Mouse (Mus musculus) frontal cortex, postnatal 36 days (tissue): ENCODE measurements around the gene Pik3r2.
A peak's percentile ranks its signal among the peaks of the same experiment; 100 is the strongest.

Source experiments
- DNase-seq, 2 experiments: peaks; one replicate each; pipeline ENCODE4 v3.0.0; 2022; ENCODE audit warnings: low spot score in 2 of 2

Pik3r2 gene

DNA sequence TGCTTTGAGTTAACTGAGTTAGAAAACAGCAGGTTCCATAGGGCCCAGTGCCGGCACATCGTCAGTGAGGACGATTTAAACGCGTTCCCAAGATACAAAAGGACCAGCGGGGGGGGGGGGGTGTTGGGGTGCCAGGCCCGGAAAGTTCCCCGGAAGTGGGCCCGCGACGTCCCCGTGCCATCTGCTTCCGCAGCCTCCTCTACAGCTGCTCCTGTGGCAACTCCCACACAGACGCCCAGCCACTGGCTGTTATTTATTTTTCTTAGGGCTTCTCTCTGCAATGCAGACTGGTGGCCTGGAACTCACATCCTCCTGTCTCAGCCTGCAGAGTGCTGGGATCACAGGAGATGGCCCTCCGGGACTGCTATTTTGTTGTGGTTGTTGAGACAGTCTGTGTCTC, 24.6 kb upstream of the Pik3r2 start:
- DNase-seq = peak; percentile 81 to 82

DNA sequence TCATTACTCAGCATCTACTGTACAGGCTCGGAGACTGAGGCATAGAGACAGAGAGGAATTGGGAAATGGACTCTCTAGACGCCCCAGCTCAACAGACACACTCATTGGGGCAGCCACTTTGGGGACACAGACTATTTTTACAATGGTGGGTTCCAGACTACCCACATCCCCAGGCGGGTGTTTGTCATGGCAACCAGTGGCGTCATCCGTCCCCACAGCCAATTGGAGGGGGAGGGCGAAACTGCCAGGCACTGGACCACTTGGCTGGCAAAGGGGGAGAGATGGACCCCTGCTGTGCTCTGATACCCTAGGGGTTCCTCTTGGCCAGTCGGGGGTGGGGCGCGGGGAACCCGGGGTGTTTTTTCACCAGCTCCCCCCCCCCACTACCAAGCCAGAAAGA, 24.1 kb upstream of the Pik3r2 start:
- DNase-seq = peak; percentile 72 to 75

DNA sequence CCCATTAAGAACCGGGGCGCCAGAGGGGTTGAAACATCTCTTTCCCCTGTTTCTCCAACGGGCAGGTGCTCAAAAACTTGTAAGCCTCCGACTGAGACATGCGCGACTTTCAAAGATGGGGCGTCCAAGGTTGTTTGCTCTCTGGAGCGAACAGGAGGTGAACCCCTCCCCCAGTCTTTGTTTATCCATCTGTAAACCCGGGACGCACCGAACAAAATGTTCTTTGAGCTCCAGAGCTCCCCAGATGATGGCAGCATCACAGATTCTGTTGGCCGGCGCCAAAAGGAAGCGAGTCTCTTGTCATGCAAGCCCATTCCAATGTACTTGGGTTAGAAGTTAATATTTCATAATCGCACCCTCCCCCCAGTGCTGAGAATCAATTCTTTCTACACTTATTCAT, 21.8 kb upstream of the Pik3r2 start:
- DNase-seq = peak in 1 of 2 experiments; percentile 53

DNA sequence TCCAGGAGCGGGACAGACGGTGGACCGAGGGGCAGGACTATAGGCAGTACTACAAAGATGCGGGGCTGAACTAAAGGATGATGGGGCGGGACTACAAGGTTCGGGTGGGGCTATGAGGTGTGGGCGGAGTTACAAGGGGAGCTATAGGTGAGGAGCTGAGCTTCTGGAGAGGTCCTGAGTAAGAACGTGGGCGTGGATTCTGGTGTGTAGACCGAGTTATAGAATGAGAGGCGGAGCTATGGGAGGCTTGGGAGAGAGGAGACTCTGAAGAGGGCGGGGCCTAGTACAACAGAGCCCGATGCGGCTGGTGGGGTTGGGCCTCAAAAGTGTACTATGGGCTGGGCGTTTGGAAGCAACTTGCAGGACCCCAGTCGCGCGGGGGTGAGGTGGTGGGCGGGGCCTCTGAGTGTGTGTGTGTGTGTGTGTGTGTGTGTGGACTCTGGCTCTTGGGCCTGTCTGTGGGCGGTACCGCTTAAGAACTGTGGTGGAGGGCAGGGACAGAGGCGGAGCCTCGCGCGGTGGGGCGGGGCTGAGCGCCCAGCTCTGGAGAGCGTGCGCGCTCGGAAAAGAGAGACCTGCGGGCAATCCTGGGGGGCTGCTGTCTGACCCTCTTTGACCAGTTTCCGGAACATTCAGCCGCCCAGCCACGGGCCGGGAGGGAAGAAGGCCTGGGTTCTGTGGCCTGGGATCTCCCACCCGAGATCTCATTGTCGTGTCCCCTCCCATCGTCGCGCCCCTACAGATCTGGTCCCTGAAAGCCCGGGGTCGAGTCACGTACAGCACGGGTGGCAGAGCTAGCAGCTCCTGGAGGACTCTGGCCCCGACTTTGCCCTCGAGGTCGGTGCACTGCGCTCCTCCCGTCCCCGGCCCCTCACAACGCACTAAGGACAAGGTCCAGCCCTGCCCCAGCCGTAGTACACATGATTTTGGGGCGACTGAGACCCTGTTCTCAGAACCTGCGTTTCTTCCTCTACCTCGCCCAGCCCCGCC, 20.9 kb upstream of the Pik3r2 start:
- DNase-seq = peak; percentile 88

DNA sequence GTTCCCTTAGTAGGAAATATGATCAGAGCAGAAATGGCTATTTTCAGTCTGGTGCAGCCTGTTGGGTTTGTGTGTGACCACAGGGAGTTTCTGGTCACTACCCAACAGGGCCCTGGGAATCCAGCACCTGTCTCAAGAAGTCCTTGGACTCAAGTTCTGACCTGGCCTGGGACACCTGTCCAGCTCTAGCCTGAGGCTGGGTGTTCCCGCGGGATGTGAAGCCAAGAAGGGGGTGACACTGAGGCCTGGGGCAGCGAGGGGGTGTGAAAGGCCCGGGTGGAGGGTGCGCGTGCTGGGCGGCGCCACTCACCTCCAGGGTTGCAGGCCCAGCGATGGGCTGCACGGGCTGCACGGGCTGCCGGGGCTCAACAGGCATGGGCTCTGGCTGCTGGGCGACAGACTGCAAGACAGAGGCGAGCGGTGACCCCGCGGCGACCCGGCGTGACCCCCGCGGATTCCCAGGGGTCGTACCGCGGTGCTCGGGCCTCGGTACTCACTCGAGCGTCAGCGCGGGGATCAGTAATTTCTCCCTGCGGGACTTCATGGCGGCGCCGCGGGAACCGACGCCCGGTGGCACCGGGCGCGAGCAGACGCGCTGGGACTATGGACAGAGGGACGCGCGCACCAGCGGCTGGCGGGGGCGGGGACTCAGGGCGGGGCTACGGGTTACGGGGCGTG, 20.0 kb upstream of the Pik3r2 start:
- DNase-seq = no peak

DNA sequence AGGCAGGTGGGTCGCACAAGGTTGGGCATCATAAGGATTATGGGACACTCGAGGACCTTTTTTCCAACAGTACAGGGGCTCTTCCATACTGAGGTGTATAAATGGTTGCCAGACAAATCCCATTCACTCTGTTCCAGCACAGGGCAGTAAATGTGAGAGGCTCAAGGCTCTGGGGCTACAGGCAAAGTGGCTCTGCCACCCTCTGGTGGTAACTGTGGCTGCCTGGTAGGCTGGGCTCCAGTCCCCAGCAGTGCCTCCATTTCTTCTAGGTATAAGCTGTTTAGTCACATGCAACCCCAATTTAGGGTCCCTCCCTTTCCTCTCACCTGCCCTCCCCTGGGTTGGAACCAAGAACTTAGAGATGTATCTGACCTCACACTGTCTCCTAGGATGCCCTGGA, 18.9 kb upstream of the Pik3r2 start:
- DNase-seq = no peak

DNA sequence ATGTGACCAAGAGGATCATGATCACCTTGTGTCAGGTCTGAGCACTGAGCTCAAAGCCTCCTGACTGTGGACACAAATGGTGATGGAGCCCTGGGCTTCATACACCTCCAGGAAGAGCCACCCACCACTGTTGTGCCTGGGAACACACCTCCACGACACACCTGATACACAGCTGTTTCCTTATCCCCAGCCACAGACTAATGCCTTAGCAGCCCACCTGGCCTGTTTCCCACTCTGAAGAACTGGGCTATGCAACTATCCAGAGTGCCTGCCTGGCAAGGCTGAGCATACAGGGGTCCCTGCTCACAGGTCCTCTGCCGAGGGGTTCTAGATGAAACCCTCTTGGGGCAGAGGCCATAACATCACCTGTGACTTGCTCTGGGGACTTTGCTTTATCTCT, 17.7 kb upstream of the Pik3r2 start:
- no peak for DNase-seq

DNA sequence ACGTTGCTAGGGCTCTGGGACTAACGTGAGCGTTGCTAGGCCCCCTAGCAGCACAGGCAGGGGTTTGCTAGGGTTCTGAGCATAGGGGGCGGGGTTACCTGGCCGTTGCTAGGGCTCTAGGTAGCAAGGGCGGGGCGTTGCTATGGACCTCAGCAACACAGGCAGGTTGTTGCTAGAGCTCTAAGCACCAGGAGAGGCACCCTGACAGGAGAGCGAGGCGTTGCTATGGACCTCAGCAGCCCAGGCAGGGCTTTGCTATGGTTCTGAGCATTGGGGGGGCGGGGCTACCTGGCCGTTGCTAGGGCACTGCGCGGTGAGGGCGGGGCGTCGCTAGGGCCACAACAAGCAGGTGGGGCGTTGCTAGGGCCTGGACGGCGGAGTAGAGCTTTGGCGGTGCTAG, 16.2 kb upstream of the Pik3r2 start:
- DNase-seq = no peak

DNA sequence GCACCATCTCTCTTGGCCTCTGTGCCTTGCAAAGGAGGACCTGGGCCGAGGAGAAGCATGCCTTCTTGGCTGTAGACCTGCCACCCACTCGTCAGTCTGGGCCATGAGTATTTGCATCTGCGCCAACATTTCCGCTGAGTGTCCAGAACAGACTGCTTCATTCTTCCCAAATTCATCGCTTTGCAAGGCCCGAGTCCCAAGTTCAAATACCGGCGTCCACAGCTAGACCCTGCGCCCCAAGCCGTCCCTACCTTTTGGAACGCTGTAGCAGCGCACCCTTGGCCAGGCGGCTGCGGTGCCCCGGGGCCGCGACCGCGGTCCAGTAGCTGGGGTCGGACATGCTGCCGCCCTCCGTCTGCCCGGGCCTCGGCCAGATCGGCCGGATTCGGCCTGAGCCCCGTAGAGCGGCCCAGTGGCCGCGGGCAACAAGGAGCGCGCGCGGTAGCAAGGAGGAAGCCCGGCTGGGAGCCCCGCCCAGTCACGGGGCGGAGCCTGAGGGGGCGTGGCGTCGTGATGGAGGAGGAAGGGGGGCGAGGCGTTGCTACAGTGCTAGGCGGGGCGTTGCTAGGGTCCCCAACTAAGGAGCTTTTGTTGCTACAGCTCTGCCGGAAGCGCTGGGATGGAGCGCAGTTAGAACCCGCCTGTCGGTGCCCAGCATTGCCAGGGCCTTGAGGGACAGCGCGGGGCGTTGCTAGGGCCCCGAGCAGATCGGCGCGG, 15.6 kb upstream of the Pik3r2 start:
- DNase-seq = peak; percentile 95 to 96

DNA sequence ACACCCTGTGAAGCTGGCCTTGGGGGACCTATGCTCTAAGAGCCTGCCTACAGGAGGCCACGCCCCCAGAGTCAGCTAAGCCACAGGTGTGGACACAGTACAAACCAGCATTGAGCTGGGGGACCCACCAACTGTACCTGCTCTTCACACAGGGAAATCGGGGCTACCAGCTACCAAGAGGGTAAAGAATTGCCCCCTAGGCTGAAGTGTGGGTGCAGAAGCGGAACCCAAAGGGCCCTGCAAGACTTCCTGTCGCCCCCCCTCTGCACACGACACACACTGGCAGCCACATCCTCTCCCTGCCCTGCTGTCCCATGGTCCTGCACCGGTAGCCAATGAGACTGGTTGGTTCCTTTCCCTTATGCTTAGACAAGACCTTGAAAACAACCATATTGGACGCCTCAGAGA, 14.8 kb upstream of the Pik3r2 start:
- peak in 1 of 2 experiments; percentile 54 for DNase-seq

DNA sequence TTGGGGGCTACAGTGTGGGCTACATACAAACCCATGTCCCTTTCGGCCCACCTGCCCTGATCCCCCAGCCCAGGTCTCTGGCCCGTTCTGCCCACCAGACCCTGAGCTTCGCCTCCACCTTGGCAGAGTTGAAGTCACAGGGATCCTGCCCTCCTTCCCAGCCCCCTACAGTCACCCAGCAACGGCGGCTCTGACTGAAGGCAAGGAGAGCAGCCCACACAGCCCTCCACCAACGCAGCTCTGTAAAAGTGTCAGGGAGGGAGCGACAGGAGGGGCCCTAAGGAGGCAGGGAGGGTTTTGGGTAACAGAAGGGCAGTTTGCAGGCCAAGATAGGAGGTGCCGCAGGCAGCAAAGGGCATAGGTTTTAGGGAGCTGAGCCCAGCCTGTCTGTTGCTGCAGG, 14.3 kb upstream of the Pik3r2 start:
- DNase-seq = no peak

DNA sequence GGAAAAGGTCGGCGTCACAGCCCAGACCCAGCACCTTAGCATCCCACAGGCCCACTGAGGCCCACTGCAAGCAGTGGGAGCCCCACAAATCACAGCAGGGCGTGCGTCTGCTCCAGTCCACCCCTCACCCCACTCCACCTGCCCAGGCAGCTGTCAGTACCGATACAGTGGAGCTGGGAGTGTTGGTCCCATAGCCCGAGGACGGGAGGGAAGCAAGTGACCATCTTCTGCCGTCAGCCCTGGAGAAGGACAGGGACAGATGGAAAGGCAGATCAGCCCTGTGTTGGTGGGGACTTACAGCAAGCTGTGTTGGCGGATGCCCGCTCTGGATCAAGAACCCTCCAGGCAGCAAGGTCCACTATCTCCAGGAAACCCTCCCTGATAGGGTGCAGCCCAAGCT, 12.5 kb upstream of the Pik3r2 start:
- no peak for DNase-seq

DNA sequence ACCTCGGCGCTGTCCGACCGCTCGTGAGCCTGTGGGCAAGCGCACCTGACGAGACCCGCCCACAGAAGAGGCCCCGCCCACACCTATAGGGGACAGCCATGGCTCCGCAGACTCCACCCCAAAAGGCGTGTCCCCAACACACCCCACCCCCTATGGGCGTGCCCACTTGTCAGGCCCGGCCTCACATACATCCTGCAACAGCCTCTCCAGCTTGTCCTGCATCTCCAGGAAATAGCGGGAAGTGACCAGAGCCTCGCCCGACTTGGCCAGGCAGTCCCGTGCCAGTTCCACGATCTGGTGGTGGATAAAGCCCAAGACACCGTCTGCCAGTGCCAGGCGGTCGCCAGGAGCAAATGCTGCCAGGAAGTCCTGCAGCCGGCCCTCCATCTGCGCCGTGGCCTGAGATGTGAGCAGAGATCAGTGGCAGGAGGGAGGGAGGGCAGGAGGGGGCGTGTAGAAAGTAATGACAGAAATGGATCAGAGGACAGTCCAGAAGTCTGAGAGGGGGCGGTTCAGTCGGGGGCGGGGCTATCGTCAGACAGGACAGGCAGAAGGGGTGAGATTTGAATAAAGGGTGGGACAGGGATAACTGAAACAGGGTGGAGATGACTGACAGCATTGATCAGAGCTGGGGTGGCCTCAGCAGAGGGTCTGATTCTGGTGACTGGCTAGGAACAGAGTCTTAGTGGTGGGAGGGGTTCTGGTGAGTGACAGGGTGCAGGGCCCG, 11.6 kb upstream of the Pik3r2 start:
- no peak for DNase-seq

DNA sequence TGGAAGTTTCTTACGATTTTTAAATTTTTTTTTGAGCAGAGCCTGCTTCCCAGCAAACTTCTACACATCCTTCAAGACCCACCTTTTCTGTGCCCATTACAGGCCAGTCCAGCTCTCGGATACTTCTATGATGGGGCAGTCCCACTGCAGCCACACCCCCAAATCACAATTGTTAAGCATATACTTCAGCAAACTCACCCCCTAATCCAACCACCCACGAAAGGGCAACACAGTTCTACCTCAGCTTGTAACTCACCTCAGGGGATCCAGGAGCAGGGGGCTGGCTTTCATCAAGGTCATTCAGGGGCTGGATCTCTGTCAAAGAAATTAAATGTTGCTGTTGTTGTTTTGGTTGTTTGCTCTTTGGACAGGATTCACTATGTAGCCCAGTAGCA, 10.5 kb upstream of the Pik3r2 start:
- no peak for DNase-seq

DNA sequence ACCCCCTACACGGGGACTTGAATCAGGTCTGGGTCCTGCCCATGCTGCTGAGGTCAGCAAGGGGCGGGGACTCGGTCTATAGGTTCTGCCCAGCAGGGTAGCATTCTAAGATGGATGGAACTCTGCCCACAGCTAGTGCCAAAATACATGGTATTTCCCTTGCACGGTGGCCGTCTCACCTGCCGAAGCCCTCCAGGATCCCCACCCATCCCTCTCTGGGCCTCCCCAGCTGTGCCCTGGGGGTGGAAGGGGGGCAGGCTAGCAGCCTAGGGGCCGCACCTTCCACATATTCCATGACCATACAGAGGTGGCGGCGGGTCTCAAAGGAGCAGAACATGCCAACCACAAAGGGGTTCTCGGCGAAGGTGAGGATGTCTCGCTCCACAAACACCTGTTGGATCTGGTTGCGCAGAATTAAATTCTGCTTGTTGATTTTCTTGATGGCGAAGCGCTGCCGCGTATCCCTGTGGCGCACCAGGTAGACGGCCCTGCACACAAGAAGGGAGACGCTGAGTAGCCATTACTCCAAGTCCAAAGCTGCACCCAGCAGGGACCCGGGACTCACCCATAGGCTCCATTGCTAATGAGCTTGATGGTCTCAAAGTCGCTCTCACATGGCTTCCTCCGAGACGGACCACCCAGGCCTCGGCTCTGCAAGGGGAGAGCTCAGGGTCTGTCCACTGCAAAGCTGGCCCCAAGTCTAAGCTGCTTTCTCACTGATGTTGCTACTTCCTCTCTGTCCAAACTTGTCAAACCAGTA, 10.0 kb upstream of the Pik3r2 start:
- no peak for DNase-seq

DNA sequence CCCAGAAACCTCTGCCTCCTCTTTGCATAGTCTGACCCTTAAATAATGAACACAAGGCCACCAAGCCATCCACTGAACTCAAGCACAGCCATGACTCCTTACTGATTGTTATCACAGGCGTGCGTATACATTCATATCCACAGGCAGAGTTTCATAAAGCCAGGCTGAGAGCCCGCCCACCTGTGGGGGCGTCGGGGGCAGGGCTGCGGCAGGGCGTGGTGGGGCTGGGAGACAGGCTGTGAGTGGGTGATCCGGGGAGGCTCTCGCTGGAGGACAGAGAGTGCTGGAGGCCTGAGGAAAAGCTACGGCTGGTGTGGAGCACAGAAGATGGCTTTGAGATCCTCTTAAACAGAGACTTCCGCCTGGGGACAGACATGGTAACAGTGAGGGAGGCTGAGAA, 3.6 kb upstream of the Pik3r2 start:
- DNase-seq = no peak

DNA sequence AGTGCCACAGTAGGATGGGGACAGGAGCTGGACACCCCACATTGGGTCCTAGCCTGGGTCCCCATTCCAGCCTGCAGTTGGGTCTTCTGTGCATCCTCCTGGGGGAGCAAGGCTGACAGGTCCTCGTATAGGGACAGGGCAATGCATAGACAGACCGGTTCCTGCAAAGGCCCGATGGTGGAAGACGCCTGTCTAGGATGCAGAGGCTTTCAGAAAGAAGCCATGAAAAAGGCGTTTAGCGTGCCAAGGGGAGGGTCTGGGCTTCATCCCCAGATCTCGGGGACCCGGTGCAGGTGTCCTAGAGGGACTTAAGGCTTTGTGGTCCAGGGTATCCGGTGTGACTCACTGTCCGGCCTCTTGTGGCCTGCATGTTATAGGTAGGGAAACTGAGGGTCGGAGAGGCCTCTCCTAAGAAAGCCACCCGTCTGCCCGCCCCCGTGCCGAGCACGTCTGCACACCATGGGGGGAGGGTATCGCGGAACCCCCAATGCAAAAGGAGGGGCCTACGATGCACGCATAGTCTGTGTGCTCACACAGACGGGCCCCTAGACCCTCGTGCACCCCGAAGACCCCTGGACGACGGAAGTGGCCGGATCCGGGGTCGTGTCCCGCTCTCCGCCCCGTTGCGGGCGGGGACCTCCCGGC, 540 bp downstream of the Pik3r2 start:
- DNase-seq = no peak

DNA sequence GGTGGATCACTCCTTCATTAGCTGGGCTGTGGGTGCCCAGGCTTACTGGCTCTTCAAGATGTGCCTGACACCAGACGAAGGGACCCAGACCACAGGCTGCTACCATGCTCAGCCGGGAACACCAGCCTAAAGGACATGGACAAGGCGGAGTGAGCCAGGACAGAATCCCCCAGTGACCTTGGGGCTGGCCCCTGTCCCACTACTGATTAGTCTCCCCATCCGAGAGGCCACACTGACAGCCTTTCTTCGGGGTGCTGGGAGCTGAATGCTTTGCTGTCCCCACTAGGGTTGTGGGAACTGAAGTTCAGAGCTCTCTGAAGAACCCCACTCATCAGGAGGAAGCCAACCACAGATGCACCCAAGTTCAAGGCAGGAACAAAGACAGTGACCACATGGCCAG, 1.3 kb downstream of the Pik3r2 start:
- DNase-seq = no peak

DNA sequence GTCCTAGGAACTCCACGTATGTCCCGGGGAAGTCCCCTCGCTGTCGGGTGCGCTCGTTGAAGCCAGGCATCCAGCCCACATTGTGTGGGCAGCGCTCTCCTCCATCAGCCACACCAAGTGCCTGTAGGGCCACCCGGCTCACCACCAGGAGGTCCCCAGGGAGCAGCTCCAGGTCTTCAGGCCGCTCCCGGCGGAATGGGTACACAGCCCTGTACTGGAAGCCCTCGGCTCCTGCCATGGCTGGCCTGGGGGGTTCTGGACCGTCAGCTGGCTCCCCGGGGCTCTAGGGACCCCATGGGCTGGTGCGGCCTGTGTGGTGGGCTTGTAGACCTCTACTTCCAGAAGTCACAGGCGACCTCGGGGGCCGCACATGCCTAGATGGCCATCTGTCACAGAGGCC, 1.8 kb downstream of the Pik3r2 start:
- no peak for DNase-seq

DNA sequence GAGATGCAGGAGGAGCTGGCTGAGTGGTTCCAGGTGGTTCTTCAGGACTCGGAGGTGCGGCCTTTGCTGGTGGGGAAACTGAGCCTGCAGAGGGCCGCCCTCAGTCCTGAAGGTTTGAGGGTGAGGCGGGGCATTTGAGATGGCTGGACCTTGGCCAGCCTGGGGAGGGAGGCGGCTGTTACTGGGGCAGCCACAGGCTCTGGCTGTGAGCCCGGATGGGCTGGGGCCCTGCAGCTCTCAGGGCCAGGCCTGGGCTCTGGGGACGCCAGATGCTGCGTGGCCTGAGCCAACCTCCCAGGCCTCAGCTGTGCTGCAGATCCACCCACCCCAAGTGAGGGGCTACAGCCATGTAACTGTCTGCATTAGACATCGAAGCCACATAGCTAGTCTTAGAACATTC, 2.7 kb downstream of the Pik3r2 start:
- DNase-seq = no peak

DNA sequence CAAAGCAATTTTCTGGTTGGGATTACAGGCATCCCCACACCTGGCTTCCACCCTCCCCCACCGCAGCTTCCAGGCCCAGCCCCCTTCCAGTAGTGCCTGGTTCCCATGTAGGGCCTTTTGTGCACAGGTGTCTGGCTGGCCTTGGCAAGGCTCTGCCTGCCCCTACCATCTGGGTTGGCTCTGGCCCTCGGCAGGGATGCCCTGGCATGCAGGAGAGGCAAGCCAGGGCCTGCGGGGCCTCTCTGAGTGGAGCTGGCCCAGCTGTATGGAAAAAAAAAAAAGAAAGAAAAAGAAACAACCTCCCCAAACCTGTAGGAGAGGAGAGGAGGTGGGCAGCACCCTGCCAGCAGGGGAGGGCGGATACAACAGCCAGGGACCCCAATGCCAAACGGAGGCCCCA, 3.1 kb downstream of the Pik3r2 start:
- DNase-seq = no peak
